Comparison of ENCODE assay signal across 9 mouse cellular contexts in genomic region chr7:113143552-113143951, GRCm38 (mm10).
DNase-seq lines count a peak whose midpoint lies in the region; ATAC-seq and TF ChIP-seq lines count a peak whose summit lies in the region.
"Had no signal": no experiment of that assay in that cellular context is flagged by ENCODE, and none has a peak within 500 bp of the region (broad histone marks: within the 10 kb centered on the region; RNA-seq: fewer than 3 reads in every experiment).

No protein-coding gene starts in this region.

- no peak for TF ChIP-seq POLR2A in MEL (IDR thresholded peaks at IDR 0.05; ENCODE audit: control insufficient read depth in 1 of 2, insufficient read depth in 1 of 2, low read depth in 1 of 2, low read length in 2 of 2, poor library complexity in 1 of 2)

- peak; percentile 80 for DNase-seq in MEL (ENCODE audit: low read depth, low spot score)
- DNase-seq in brain, embryonic 18.5 days (ENCODE audit: low read depth, low spot score), result peak; percentile 66
- peak; percentile 91 for DNase-seq in heart, postnatal 4 days
- DNase-seq in layer of hippocampus, adult 9-11 months, result peak; percentile 65
- DNase-seq in lung, postnatal 25 days (ENCODE audit: low spot score), result peak; percentile 77
- peak; percentile 91 for DNase-seq in retina, postnatal 1 day
- peak; percentile 91 for DNase-seq in thymus, postnatal 4 days

- no peak overlapping the region for H3K27ac ChIP-seq in MEL (ENCODE audit: control insufficient read depth, low read depth, low read length)
- no peak overlapping the region for H3K27ac ChIP-seq in forebrain, embryonic 12.5 days
- H3K27ac ChIP-seq: limb, embryonic 12.5 days had no signal

- peaks cover 0 to 16% of the 10 kb centered on the region in 2 experiments; a peak in 2 of 4 replicates for H3K36me3 ChIP-seq in MEL (ENCODE audit: control insufficient read depth in 1 of 2, insufficient read depth in 2 of 2, low read length in 2 of 2)
- no peaks in the 10 kb centered on the region for H3K36me3 ChIP-seq in forebrain, embryonic 12.5 days (replicated peaks)
- H3K36me3 ChIP-seq: limb, embryonic 12.5 days had no signal

- peak; percentile 65 to 83 (median 67) for TF ChIP-seq CTCF in MEL (IDR thresholded peaks at IDR 0.05 in 2 of 3, conservative IDR thresholded peaks at IDR 0.05 in 1 of 3; ENCODE audit: control insufficient read depth in 1 of 3, insufficient read depth in 1 of 3, low read depth in 2 of 3, low read length in 3 of 3, poor library complexity in 1 of 3, severe bottlenecking in 1 of 3)

- ATAC-seq in forebrain, embryonic 12.5 days (ENCODE audit: low FRiP score), result peak; percentile 40; the same call in 1 of the 2 replicates

- H3K27me3 ChIP-seq in MEL (ENCODE audit: control insufficient read depth in 1 of 2, insufficient read depth in 2 of 2, low read length in 2 of 2), result no peaks in the 10 kb centered on the region
- peaks cover 11% of the 10 kb centered on the region for H3K27me3 ChIP-seq in forebrain, embryonic 12.5 days

- 13% methylated on average over 7 of the region's 7 CpGs for WGBS in forebrain, embryonic 12.5 days

- H3K4me3 ChIP-seq in MEL (ENCODE audit: control insufficient read depth in 1 of 2, insufficient read depth in 1 of 2, low read depth in 2 of 2, low read length in 2 of 2), result 0 out of 4 replicates have a peak overlapping the region, but pooled peaks of 1 of the 2 experiments have one; percentile 11
- H3K4me3 ChIP-seq in forebrain, embryonic 12.5 days (replicated peaks), result no peak overlapping the region
- H3K4me3 ChIP-seq: limb, embryonic 12.5 days had no signal

- no peak overlapping the region for H3K4me2 ChIP-seq in forebrain, embryonic 12.5 days
- H3K4me2 ChIP-seq: limb, embryonic 12.5 days had no signal

- H3K9me3 ChIP-seq in MEL (replicated peaks; ENCODE audit: insufficient read depth, low read length), result no peaks in the 10 kb centered on the region
- no peaks in the 10 kb centered on the region for H3K9me3 ChIP-seq in forebrain, embryonic 12.5 days
- H3K9me3 ChIP-seq: limb, embryonic 12.5 days had no signal

- no peak for TF ChIP-seq EP300 in MEL (IDR thresholded peaks at IDR 0.05; ENCODE audit: low read depth in 1 of 2, low read length in 2 of 2)

- TF ChIP-seq RAD21 in MEL (IDR thresholded peaks at IDR 0.05; ENCODE audit: low read depth, low read length), result peak; percentile 82

- H3K9ac ChIP-seq in MEL (ENCODE audit: control insufficient read depth, low read depth, low read length, poor library complexity, severe bottlenecking), result peak overlapping the region; percentile 39; the same call in 1 of the 2 replicates
- H3K9ac ChIP-seq in forebrain, embryonic 12.5 days, result no peak overlapping the region
- H3K9ac ChIP-seq: limb, embryonic 12.5 days had no signal

- H3K79me2 ChIP-seq in MEL (ENCODE audit: control insufficient read depth, insufficient read depth, low read length, poor library complexity), result no peaks in the 10 kb centered on the region

- peaks cover 15 to 29% of the 10 kb centered on the region in 2 experiments for H3K4me1 ChIP-seq in MEL (ENCODE audit: control insufficient read depth in 1 of 2, insufficient read depth in 2 of 2, low read length in 2 of 2)
- H3K4me1 ChIP-seq in forebrain, embryonic 12.5 days, result peaks cover 28% of the 10 kb centered on the region

TF ChIP-seq in MEL, 35 proteins besides CTCF, POLR2A, EP300 and RAD21:
- TF ChIP-seq MAX (IDR thresholded peaks at IDR 0.05; ENCODE audit: low read length), result no peak
- TF ChIP-seq KAT2A (conservative IDR thresholded peaks at IDR 0.05; ENCODE audit: low read depth, low read length), result no peak
- no peak for TF ChIP-seq TBP (IDR thresholded peaks at IDR 0.05; ENCODE audit: low read depth, low read length)
- TF ChIP-seq USF1 (IDR thresholded peaks at IDR 0.05; ENCODE audit: low read depth, low read length), result no peak
- TF ChIP-seq HCFC1 (IDR thresholded peaks at IDR 0.05; ENCODE audit: low read depth, low read length), result no peak
- TF ChIP-seq TAL1 (IDR thresholded peaks at IDR 0.05; ENCODE audit: low read length), result no peak
- no peak for TF ChIP-seq MAZ (IDR thresholded peaks at IDR 0.05; ENCODE audit: low read depth, low read length)
- 0 out of 2 replicates have a peak, but pooled peaks have one; percentile 34 for TF ChIP-seq MYC (IDR thresholded peaks at IDR 0.05; ENCODE audit: low read depth, low read length)
- TF ChIP-seq ZC3H11A (IDR thresholded peaks at IDR 0.05; ENCODE audit: low read depth, low read length), result peak; percentile 73
- TF ChIP-seq SMC3 (IDR thresholded peaks at IDR 0.05; ENCODE audit: low read depth, low read length), result peak; percentile 82
- TF ChIP-seq NRF1 (IDR thresholded peaks at IDR 0.05; ENCODE audit: insufficient read depth, low read depth, low read length, poor library complexity, severe bottlenecking), result no peak
- TF ChIP-seq POLR2AphosphoS5 (IDR thresholded peaks at IDR 0.05; ENCODE audit: borderline replicate concordance, low read depth, low read length), result no peak
- no peak for TF ChIP-seq ZKSCAN1 (IDR thresholded peaks at IDR 0.05; ENCODE audit: low read depth, low read length)
- no peak for TF ChIP-seq POLR2AphosphoS2 (IDR thresholded peaks at IDR 0.05; ENCODE audit: low read length)
